Mouse (Mus musculus): ENCODE results near the gene Smim20. TPM values are rescaled to one million over a fixed set of nuclear protein-coding genes. Genes with fewer than 3 reads are reported as not detected.

Smim20 gene
- polyA plus RNA-seq, 1 experiment from 2014 or later = 57.9 TPM

GRCm38 (mm10) chr5:53317885-53318466 is 51.1 kb downstream of the Smim20 start:
- ATAC-seq (replicated peaks; ENCODE audit: insufficient number of reproducible peaks, low FRiP score, low TSS enrichment, low read depth) (no peak), DNase-seq (ENCODE audit: low spot score) (no peak)
- Histone ChIP-seq H3K27ac (replicated peaks; ENCODE audit: low read depth, low read length) (no peak overlapping the region), H3K27me3 (ENCODE audit: control insufficient read depth, insufficient read depth, low read length) (no peaks in the 10 kb centered on the region), H3K4me3 (ENCODE audit: low read depth, low read length) (no peak overlapping the region), H3K4me1 (ENCODE audit: control insufficient read depth, insufficient read depth, low read length) (no peaks in the 10 kb centered on the region; the same call in 1 of the 2 replicates), H3K36me3 (replicated peaks; ENCODE audit: control insufficient read depth, insufficient read depth, low read depth, low read length) (no peaks in the 10 kb centered on the region), H3K9ac (replicated peaks; ENCODE audit: low read length) (no peak overlapping the region), H3K4me2 (ENCODE audit: low read depth, low read length) (no peak overlapping the region), H3K9me3 (replicated peaks; ENCODE audit: control insufficient read depth, low read length) (no peaks in the 10 kb centered on the region)
- WGBS = 80% methylated on average over 7 of the region's 7 CpGs

DNA sequence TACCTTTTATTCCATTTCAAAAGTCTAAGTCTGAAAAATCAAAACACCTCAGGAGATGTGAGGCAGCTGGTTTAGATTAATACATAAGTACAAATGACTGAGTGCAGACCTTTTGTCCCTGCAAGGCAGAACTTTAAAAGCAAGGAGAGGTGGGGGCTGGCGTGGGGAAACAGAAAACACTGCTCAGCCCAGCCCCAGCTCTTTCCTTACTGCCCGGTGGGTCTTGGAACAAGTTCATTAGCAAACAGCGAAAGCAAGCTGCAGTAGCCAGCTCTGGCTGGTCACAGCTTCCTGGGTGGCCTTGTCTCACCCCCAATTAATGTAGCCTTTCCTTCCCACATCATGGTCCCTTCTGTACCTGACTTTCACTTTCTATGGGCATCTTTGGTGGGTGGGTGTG is 53.4 kb downstream of the Smim20 start:
- 22% methylated on average over 3 of the region's 3 CpGs for WGBS
- ATAC-seq (replicated peaks; ENCODE audit: insufficient number of reproducible peaks, low FRiP score, low TSS enrichment, low read depth) (no peak; the same call in 1 of the 2 replicates), DNase-seq (ENCODE audit: low spot score) (peak; percentile 70)
- H3K9ac ChIP-seq (replicated peaks; ENCODE audit: low read length) = no peak overlapping the region
- no peaks in the 10 kb centered on the region for H3K36me3 ChIP-seq (replicated peaks; ENCODE audit: control insufficient read depth, insufficient read depth, low read depth, low read length)
- H3K27me3 ChIP-seq (ENCODE audit: control insufficient read depth, insufficient read depth, low read length) = no peaks in the 10 kb centered on the region
- H3K4me3 ChIP-seq (ENCODE audit: low read depth, low read length) = no peak overlapping the region
- H3K4me2 ChIP-seq (ENCODE audit: low read depth, low read length) = no peak overlapping the region
- no peak overlapping the region for H3K27ac ChIP-seq (replicated peaks; ENCODE audit: low read depth, low read length)
- H3K4me1 ChIP-seq (ENCODE audit: control insufficient read depth, insufficient read depth, low read length) = no peaks in the 10 kb centered on the region; the same call in 1 of the 2 replicates
- H3K9me3 ChIP-seq (replicated peaks; ENCODE audit: control insufficient read depth, low read length) = no peaks in the 10 kb centered on the region

DNA sequence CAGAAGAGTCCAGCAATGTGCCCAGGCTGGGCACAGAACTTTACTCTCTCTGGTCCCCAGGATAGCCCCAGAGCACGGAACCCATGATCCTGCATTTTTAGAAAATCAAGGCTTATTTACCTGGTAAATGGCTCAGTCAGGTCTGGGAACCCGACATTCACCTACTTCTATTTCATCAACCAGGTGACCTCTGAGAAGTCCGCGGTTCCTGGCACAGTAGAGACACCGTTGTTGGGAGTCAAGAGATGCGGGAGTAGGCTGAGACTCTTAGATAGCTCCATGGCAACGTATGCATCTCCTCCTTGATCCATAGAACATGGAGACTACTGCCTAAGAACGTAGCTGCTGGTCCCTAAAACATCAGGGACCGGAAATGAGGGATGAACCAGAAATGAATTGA is 55.0 kb downstream of the Smim20 start:
- Histone ChIP-seq H3K36me3 (replicated peaks; ENCODE audit: control insufficient read depth, insufficient read depth, low read depth, low read length) (no peaks in the 10 kb centered on the region), H3K9me3 (replicated peaks; ENCODE audit: control insufficient read depth, low read length) (no peaks in the 10 kb centered on the region), H3K4me2 (ENCODE audit: low read depth, low read length) (no peak overlapping the region), H3K4me3 (ENCODE audit: low read depth, low read length) (no peak overlapping the region), H3K27me3 (ENCODE audit: control insufficient read depth, insufficient read depth, low read length) (no peaks in the 10 kb centered on the region), H3K4me1 (ENCODE audit: control insufficient read depth, insufficient read depth, low read length) (no peaks in the 10 kb centered on the region; the same call in 1 of the 2 replicates), H3K27ac (replicated peaks; ENCODE audit: low read depth, low read length) (no peak overlapping the region), H3K9ac (replicated peaks; ENCODE audit: low read length) (no peak overlapping the region)
- DNase-seq (ENCODE audit: low spot score) = no peak
- WGBS = 91% methylated on average over 9 of the region's 9 CpGs
- no peak for ATAC-seq (replicated peaks; ENCODE audit: insufficient number of reproducible peaks, low FRiP score, low TSS enrichment, low read depth)

DNA sequence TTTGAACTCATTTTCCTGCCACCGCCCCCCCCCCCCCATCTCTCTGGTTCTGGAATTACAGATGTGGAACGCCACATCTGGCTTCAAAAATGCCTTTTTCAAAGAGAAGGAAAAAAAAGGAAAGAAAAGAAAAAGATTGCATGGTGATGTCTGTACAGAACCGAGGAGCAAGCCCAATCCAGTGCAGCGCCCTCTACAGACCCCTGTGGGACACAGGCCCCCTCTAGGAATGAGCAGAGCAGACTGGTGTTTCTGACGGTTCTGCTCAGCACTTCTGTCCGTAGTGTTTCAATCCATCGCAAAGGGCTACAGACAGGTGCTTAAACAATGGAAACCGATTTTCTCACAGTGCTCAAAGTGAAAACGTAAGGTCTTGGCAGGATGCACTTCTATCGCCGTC is 55.6 kb downstream of the Smim20 start:
- 82% methylated on average over 11 of the region's 11 CpGs for WGBS
- Histone ChIP-seq H3K4me1 (ENCODE audit: control insufficient read depth, insufficient read depth, low read length) (no peaks in the 10 kb centered on the region; the same call in 1 of the 2 replicates), H3K9ac (replicated peaks; ENCODE audit: low read length) (no peak overlapping the region), H3K4me3 (ENCODE audit: low read depth, low read length) (no peak overlapping the region), H3K27me3 (ENCODE audit: control insufficient read depth, insufficient read depth, low read length) (no peaks in the 10 kb centered on the region), H3K9me3 (replicated peaks; ENCODE audit: control insufficient read depth, low read length) (no peaks in the 10 kb centered on the region), H3K4me2 (ENCODE audit: low read depth, low read length) (no peak overlapping the region), H3K27ac (replicated peaks; ENCODE audit: low read depth, low read length) (no peak overlapping the region), H3K36me3 (replicated peaks; ENCODE audit: control insufficient read depth, insufficient read depth, low read depth, low read length) (no peaks in the 10 kb centered on the region)
- no peak for ATAC-seq (replicated peaks; ENCODE audit: insufficient number of reproducible peaks, low FRiP score, low TSS enrichment, low read depth)
- DNase-seq (ENCODE audit: low spot score) = no peak

GRCm38 (mm10) chr5:53323121-53323520 is 56.2 kb downstream of the Smim20 start:
- Histone ChIP-seq H3K9me3 (replicated peaks; ENCODE audit: control insufficient read depth, low read length) (no peaks in the 10 kb centered on the region), H3K4me3 (ENCODE audit: low read depth, low read length) (no peak overlapping the region), H3K4me1 (ENCODE audit: control insufficient read depth, insufficient read depth, low read length) (no peaks in the 10 kb centered on the region; the same call in 1 of the 2 replicates), H3K4me2 (ENCODE audit: low read depth, low read length) (no peak overlapping the region), H3K27me3 (ENCODE audit: control insufficient read depth, insufficient read depth, low read length) (no peaks in the 10 kb centered on the region), H3K27ac (replicated peaks; ENCODE audit: low read depth, low read length) (no peak overlapping the region), H3K9ac (replicated peaks; ENCODE audit: low read length) (no peak overlapping the region), H3K36me3 (replicated peaks; ENCODE audit: control insufficient read depth, insufficient read depth, low read depth, low read length) (no peaks in the 10 kb centered on the region)
- no peak; the same call in 1 of the 2 replicates for ATAC-seq (replicated peaks; ENCODE audit: insufficient number of reproducible peaks, low FRiP score, low TSS enrichment, low read depth)
- DNase-seq (ENCODE audit: low spot score) = no peak
- WGBS = 66% methylated on average over 7 of the region's 7 CpGs

DNA sequence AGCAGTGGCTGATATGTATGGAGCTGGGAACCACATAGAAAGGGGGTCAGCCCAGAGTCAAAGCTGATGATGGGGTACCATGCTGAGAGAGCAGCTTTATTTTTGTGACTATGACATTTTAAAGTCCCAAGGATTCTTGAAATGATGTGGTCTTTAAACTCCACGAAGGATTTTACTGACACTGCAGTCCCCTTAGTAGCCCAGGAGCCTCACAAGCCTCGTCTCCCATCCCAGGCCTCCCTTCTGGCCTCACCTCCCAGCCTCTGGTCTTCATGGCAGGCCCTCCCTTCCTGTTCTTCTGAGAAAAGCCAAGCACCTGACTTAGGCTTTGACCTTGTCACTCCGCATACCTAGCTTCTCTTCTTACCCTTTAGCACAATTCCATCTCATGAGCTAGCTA is 57.4 kb downstream of the Smim20 start:
- Histone ChIP-seq H3K27ac (replicated peaks; ENCODE audit: low read depth, low read length) (no peak overlapping the region), H3K4me3 (ENCODE audit: low read depth, low read length) (no peak overlapping the region), H3K4me1 (ENCODE audit: control insufficient read depth, insufficient read depth, low read length) (no peaks in the 10 kb centered on the region; the same call in 1 of the 2 replicates), H3K4me2 (ENCODE audit: low read depth, low read length) (no peak overlapping the region), H3K9me3 (replicated peaks; ENCODE audit: control insufficient read depth, low read length) (no peaks in the 10 kb centered on the region), H3K36me3 (replicated peaks; ENCODE audit: control insufficient read depth, insufficient read depth, low read depth, low read length) (no peaks in the 10 kb centered on the region), H3K27me3 (ENCODE audit: control insufficient read depth, insufficient read depth, low read length) (no peaks in the 10 kb centered on the region), H3K9ac (replicated peaks; ENCODE audit: low read length) (no peak overlapping the region)
- DNase-seq (ENCODE audit: low spot score) = no peak
- ATAC-seq (replicated peaks; ENCODE audit: insufficient number of reproducible peaks, low FRiP score, low TSS enrichment, low read depth) = no peak
- WGBS = 74% methylated on average over 3 of the region's 3 CpGs

DNA sequence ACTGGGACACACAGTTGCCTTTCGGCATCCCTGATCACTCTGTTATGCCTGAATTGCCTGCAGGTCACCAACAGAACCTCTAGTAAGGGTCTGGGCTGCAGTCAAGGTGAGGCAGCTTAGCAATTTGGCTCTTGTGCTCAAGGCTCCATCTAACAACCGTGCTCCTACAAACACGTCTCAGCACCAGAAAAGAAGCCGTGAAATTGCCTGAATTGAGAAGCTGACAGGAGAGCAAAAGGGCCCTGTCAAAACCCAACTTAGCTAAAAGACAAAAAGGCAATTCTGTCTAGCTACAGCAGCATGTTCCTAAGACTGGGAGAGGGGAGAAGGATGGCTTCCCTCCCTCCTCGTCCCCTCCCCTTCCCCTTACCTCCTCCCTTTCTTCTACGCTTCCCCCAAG is 57.9 kb downstream of the Smim20 start:
- no peaks in the 10 kb centered on the region for H3K36me3 ChIP-seq (replicated peaks; ENCODE audit: control insufficient read depth, insufficient read depth, low read depth, low read length)
- no peak for ATAC-seq (replicated peaks; ENCODE audit: insufficient number of reproducible peaks, low FRiP score, low TSS enrichment, low read depth)
- 26% methylated on average over 6 of the region's 6 CpGs for WGBS
- H3K27me3 ChIP-seq (ENCODE audit: control insufficient read depth, insufficient read depth, low read length) = no peaks in the 10 kb centered on the region
- no peaks in the 10 kb centered on the region for H3K9me3 ChIP-seq (replicated peaks; ENCODE audit: control insufficient read depth, low read length)
- H3K27ac ChIP-seq (replicated peaks; ENCODE audit: low read depth, low read length) = no peak overlapping the region
- H3K9ac ChIP-seq (replicated peaks; ENCODE audit: low read length) = no peak overlapping the region
- no peaks in the 10 kb centered on the region; the same call in 1 of the 2 replicates for H3K4me1 ChIP-seq (ENCODE audit: control insufficient read depth, insufficient read depth, low read length)
- no peak for DNase-seq (ENCODE audit: low spot score)
- H3K4me2 ChIP-seq (ENCODE audit: low read depth, low read length) = no peak overlapping the region
- H3K4me3 ChIP-seq (ENCODE audit: low read depth, low read length) = no peak overlapping the region

DNA sequence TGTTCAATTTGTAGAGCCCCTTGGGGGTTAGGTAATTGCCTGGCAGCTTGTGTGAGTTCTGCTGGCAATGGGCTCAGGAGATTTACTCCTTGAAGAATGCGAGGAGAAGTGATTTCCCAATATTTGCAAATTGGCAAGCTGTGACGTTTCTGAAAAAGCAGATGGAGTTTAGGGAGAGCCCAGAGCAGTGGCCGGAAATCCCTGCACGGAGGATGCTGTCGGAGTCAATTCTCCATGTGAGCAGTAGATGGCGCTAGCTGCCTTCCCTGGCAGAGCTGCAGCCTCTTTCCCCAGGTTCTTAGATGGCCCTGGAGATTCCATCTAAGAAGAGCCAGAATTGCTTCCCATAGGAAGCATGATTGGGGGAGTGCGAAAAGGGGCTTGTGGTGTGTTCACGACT is 59.1 kb downstream of the Smim20 start:
- 4% methylated on average over 8 of the region's 8 CpGs for WGBS
- DNase-seq (ENCODE audit: low spot score) (peak; percentile 85), ATAC-seq (replicated peaks; ENCODE audit: insufficient number of reproducible peaks, low FRiP score, low TSS enrichment, low read depth) (no peak)
- Histone ChIP-seq H3K9ac (replicated peaks; ENCODE audit: low read length) (no peak overlapping the region), H3K4me3 (ENCODE audit: low read depth, low read length) (no peak overlapping the region), H3K36me3 (replicated peaks; ENCODE audit: control insufficient read depth, insufficient read depth, low read depth, low read length) (no peaks in the 10 kb centered on the region), H3K4me1 (ENCODE audit: control insufficient read depth, insufficient read depth, low read length) (no peaks in the 10 kb centered on the region), H3K9me3 (replicated peaks; ENCODE audit: control insufficient read depth, low read length) (no peaks in the 10 kb centered on the region), H3K4me2 (ENCODE audit: low read depth, low read length) (no peak overlapping the region), H3K27ac (replicated peaks; ENCODE audit: low read depth, low read length) (no peak overlapping the region), H3K27me3 (ENCODE audit: control insufficient read depth, insufficient read depth, low read length) (no peaks in the 10 kb centered on the region)

All from embryonic facial prominence, embryonic 11.5 days (tissue).